In the genomic region with DNA sequence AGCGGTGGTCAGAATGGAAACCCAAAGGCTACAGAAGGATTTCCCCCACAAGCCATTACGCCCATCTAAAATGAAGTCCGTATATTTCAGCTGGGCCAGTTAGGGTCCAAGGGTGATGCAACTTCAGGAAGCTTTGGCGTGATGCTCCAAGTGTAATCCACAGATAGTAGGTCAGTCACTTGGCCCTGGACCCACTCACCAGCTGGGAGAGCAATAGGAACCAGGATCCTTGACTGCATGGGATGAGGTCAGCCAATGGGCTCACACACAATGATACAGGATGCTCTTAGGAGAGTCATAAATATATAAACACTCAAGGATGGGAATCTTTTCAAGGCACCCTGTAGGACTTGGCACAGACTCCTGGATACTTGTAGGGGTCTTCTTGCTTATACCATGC, we compare ENCODE assay signal across 8 mouse cellular contexts. TPM values are rescaled to one million over a fixed set of nuclear protein-coding genes. Genes with fewer than 3 reads are reported as not detected.
DNase-seq lines count a peak whose midpoint lies in the region; TF ChIP-seq lines count a peak whose summit lies in the region.
"Had no signal": no experiment of that assay in that cellular context is flagged by ENCODE, and none has a peak within 500 bp of the region (broad histone marks: within the 10 kb centered on the region; RNA-seq: fewer than 3 reads in every experiment).

No protein-coding gene starts in this region.

- H3K79me2 ChIP-seq in myocyte (ENCODE audit: control insufficient read depth, insufficient read depth) = no peaks in the 10 kb centered on the region

- peak; percentile 45 to 58 for DNase-seq in lung, adult 18-20 months
- no peak for DNase-seq in lung, adult 2 months
- DNase-seq in cerebellum, postnatal 14 days = peak; percentile 87 to 92
- peak; percentile 78 to 83 for DNase-seq in heart, adult 9 months (ENCODE audit: low spot score in 2 of 2)
- no peak for DNase-seq in retina, embryonic 14.5 days (ENCODE audit: low spot score)
- DNase-seq in retina, postnatal 1 day = no peak
- DNase-seq: left cerebral cortex, postnatal 4 days had no signal

- no peaks in the 10 kb centered on the region for H3K27me3 ChIP-seq in myocyte (ENCODE audit: control insufficient read depth, insufficient read depth, insufficient read length)

- H3K4me3 ChIP-seq in lung, adult 2 months (replicated peaks; ENCODE audit: extremely low read depth, low read depth, low read length) = no peak overlapping the region
- H3K4me3 ChIP-seq in myocyte = no peak overlapping the region

- no peaks in the 10 kb centered on the region for H3K36me3 ChIP-seq in myocyte (ENCODE audit: control insufficient read depth, insufficient read depth)

- no peak overlapping the region for H3K4me2 ChIP-seq in myocyte (ENCODE audit: low read depth)

- H3ac ChIP-seq in myocyte (ENCODE audit: control insufficient read depth, insufficient read length) = no peak overlapping the region

- no peak for TF ChIP-seq CTCF in lung, adult 2 months (IDR thresholded peaks at IDR 0.05; ENCODE audit: insufficient read depth, low read length)

- peaks cover 4% of the 10 kb centered on the region for H3K4me1 ChIP-seq in lung, adult 2 months (ENCODE audit: control insufficient read depth, insufficient read depth, low read length)

- 79% methylated on average over 4 of the region's 4 CpGs for WGBS in lung, adult 2 months

- TF ChIP-seq POLR2A in lung, adult 2 months (IDR thresholded peaks at IDR 0.05; ENCODE audit: borderline replicate concordance, extremely low read depth, low read depth, low read length) = no peak
- no peak for TF ChIP-seq POLR2A in myocyte (IDR thresholded peaks at IDR 0.05; ENCODE audit: insufficient read length, low read depth)

TF ChIP-seq in myocyte, 11 proteins besides CTCF, POLR2A, EP300 and RAD21:
- TF ChIP-seq CEBPB (IDR thresholded peaks at IDR 0.05; ENCODE audit: insufficient read depth, poor library complexity, severe bottlenecking) (peak; percentile 73; the same call in 1 of the 2 replicates), TCF3 (IDR thresholded peaks at IDR 0.05; ENCODE audit: insufficient read length, low read depth) (no peak), USF1 (IDR thresholded peaks at IDR 0.05; ENCODE audit: low read depth) (no peak), MYOG (IDR thresholded peaks at IDR 0.05; ENCODE audit: control insufficient read depth in 1 of 3, insufficient read depth in 1 of 3, insufficient read length in 2 of 3, low read depth in 2 of 3) (no peak), POLR2AphosphoS2 (IDR thresholded peaks at IDR 0.05; ENCODE audit: insufficient read length, low read depth) (no peak), TCF12 (IDR thresholded peaks at IDR 0.05; ENCODE audit: insufficient read depth, poor library complexity, severe bottlenecking) (no peak)
TF ChIP-seq in myocyte: peak in this region for 1.

RNA-seq across cellular contexts. Expression of a gene that starts 3.0 kb away (rescaled TPM):
- 7.0 and 10.0 TPM in 2 replicates for polyA plus RNA-seq in lung, adult 2 months (2012; rRNA removed)
- polyA plus RNA-seq in myocyte (2012; fragmentation: generic; extraction: Trizol) = 15.2 TPM

Comparison
In these comparisons a context has a peak if more than half of its experiments do, and no peak if none do; other contexts are left out.
1. DNase-seq: peak in lung, adult 18-20 months (2 of 2), cerebellum, postnatal 14 days (2 of 2) and heart, adult 9 months (2 of 2); none in lung, adult 2 months (single experiment), retina, embryonic 14.5 days (single experiment) and retina, postnatal 1 day (single experiment).